In genomic region chr17:24537536-24537935, GRCm38 (mm10) we compare ENCODE assay signal across 12 mouse cellular contexts. TPM values are rescaled to one million over a fixed set of nuclear protein-coding genes. Genes with fewer than 3 reads are reported as not detected.
DNase-seq lines count a peak whose midpoint lies in the region; ATAC-seq and TF ChIP-seq lines count a peak whose summit lies in the region.
"Had no signal": no experiment of that assay in that cellular context is flagged by ENCODE, and none has a peak within 500 bp of the region (broad histone marks: within the 10 kb centered on the region; RNA-seq: fewer than 3 reads in every experiment).

No protein-coding gene starts in this region.

- no peak for TF ChIP-seq EP300 in MEL (IDR thresholded peaks at IDR 0.05; ENCODE audit: low read depth in 1 of 2, low read length in 2 of 2)

- no peak for TF ChIP-seq RAD21 in MEL (IDR thresholded peaks at IDR 0.05; ENCODE audit: low read depth, low read length)

- no peaks in the 10 kb centered on the region for H3K79me2 ChIP-seq in MEL (ENCODE audit: control insufficient read depth, insufficient read depth, low read length, poor library complexity)

- peak; percentile 43 for DNase-seq in layer of hippocampus, adult 9-11 months
- no peak for DNase-seq in layer of hippocampus, postnatal 25 days (ENCODE audit: extremely low spot score in 1 of 2, low spot score in 1 of 2)
- DNase-seq in MEL (ENCODE audit: low read depth, low spot score): no peak
- no peak for DNase-seq in embryonic facial prominence, embryonic 14.5 days (ENCODE audit: low spot score)
- DNase-seq in thymus, postnatal 14 days: no peak
- DNase-seq in adrenal gland, postnatal 36 days: no peak
- DNase-seq: adrenal gland, postnatal 10 days; retina, postnatal 1 day; thymus, postnatal 36 days had no signal

- H3K4me1 ChIP-seq in MEL (ENCODE audit: control insufficient read depth in 1 of 2, insufficient read depth in 2 of 2, low read length in 2 of 2): no peaks in the 10 kb centered on the region
- peaks cover 6% of the 10 kb centered on the region for H3K4me1 ChIP-seq in embryonic facial prominence, embryonic 14.5 days (ENCODE audit: control insufficient read depth, insufficient read depth, low read length)
- H3K4me1 ChIP-seq in limb, embryonic 13.5 days: peaks cover 30% of the 10 kb centered on the region
- peaks cover 16% of the 10 kb centered on the region for H3K4me1 ChIP-seq in kidney, embryonic 15.5 days

- no peaks in the 10 kb centered on the region for H3K9me3 ChIP-seq in MEL (replicated peaks; ENCODE audit: insufficient read depth, low read length)
- H3K9me3 ChIP-seq in embryonic facial prominence, embryonic 14.5 days (ENCODE audit: control insufficient read depth, low read length): no peaks in the 10 kb centered on the region
- H3K9me3 ChIP-seq in limb, embryonic 13.5 days: no peaks in the 10 kb centered on the region
- H3K9me3 ChIP-seq in kidney, embryonic 15.5 days (replicated peaks): no peaks in the 10 kb centered on the region

- 38% methylated on average over 3 of the region's 3 CpGs for WGBS in embryonic facial prominence, embryonic 14.5 days
- 33% methylated on average over 3 of the region's 3 CpGs for WGBS in limb, embryonic 13.5 days
- whole genome bisulfite sequencing in kidney, embryonic 15.5 days: 37% methylated on average over 3 of the region's 3 CpGs

- TF ChIP-seq CTCF in MEL (IDR thresholded peaks at IDR 0.05 in 2 of 3, conservative IDR thresholded peaks at IDR 0.05 in 1 of 3; ENCODE audit: control insufficient read depth in 1 of 3, insufficient read depth in 1 of 3, low read depth in 2 of 3, low read length in 3 of 3, poor library complexity in 1 of 3, severe bottlenecking in 1 of 3): no peak

- ATAC-seq in embryonic facial prominence, embryonic 14.5 days (ENCODE audit: low read depth): no peak
- ATAC-seq in limb, embryonic 13.5 days (ENCODE audit: low FRiP score, low read depth): no peak
- ATAC-seq in kidney, embryonic 15.5 days (replicated peaks; ENCODE audit: low FRiP score): no peak
- ATAC-seq: intestine, embryonic 16.5 days had no signal

- no peak overlapping the region for H3K27ac ChIP-seq in MEL (ENCODE audit: control insufficient read depth, low read depth, low read length)
- H3K27ac ChIP-seq in embryonic facial prominence, embryonic 14.5 days (replicated peaks; ENCODE audit: low read depth, low read length): peak overlapping the region; percentile 44; the same call in 1 of the 2 replicates
- peak overlapping the region; percentile 67 for H3K27ac ChIP-seq in limb, embryonic 13.5 days
- no peak overlapping the region for H3K27ac ChIP-seq in kidney, embryonic 15.5 days

- H3K4me2 ChIP-seq in embryonic facial prominence, embryonic 14.5 days (ENCODE audit: low read depth, low read length): no peak overlapping the region
- H3K4me2 ChIP-seq in limb, embryonic 13.5 days (replicated peaks): no peak overlapping the region
- H3K4me2 ChIP-seq in kidney, embryonic 15.5 days: no peak overlapping the region

- H3K4me3 ChIP-seq in MEL (ENCODE audit: control insufficient read depth in 1 of 2, insufficient read depth in 1 of 2, low read depth in 2 of 2, low read length in 2 of 2): no peak overlapping the region
- no peak overlapping the region for H3K4me3 ChIP-seq in embryonic facial prominence, embryonic 14.5 days (ENCODE audit: low read depth, low read length)
- no peak overlapping the region for H3K4me3 ChIP-seq in limb, embryonic 13.5 days
- H3K4me3 ChIP-seq in kidney, embryonic 15.5 days (replicated peaks): no peak overlapping the region

- H3K9ac ChIP-seq in MEL (ENCODE audit: control insufficient read depth, low read depth, low read length, poor library complexity, severe bottlenecking): no peak overlapping the region
- H3K9ac ChIP-seq in embryonic facial prominence, embryonic 14.5 days (ENCODE audit: low read depth, low read length): 0 out of 2 replicates have a peak overlapping the region, but pooled peaks have one; percentile 40
- H3K9ac ChIP-seq in limb, embryonic 13.5 days: peak overlapping the region; percentile 4; the same call in 1 of the 2 replicates
- H3K9ac ChIP-seq in kidney, embryonic 15.5 days: no peak overlapping the region

- no peaks in the 10 kb centered on the region for H3K27me3 ChIP-seq in MEL (ENCODE audit: control insufficient read depth in 1 of 2, insufficient read depth in 2 of 2, low read length in 2 of 2)
- no peaks in the 10 kb centered on the region for H3K27me3 ChIP-seq in embryonic facial prominence, embryonic 14.5 days (replicated peaks; ENCODE audit: control insufficient read depth, insufficient read depth, low read length)
- H3K27me3 ChIP-seq in limb, embryonic 13.5 days: no peaks in the 10 kb centered on the region
- no peaks in the 10 kb centered on the region for H3K27me3 ChIP-seq in kidney, embryonic 15.5 days

- no peak for TF ChIP-seq POLR2A in MEL (IDR thresholded peaks at IDR 0.05; ENCODE audit: control insufficient read depth in 1 of 2, insufficient read depth in 1 of 2, low read depth in 1 of 2, low read length in 2 of 2, poor library complexity in 1 of 2)

- H3K36me3 ChIP-seq in MEL (ENCODE audit: control insufficient read depth in 1 of 2, insufficient read depth in 2 of 2, low read length in 2 of 2): no peaks in the 10 kb centered on the region
- no peaks in the 10 kb centered on the region for H3K36me3 ChIP-seq in embryonic facial prominence, embryonic 14.5 days (ENCODE audit: control insufficient read depth, insufficient read depth, low read length)
- H3K36me3 ChIP-seq in limb, embryonic 13.5 days: no peaks in the 10 kb centered on the region
- H3K36me3 ChIP-seq in kidney, embryonic 15.5 days: no peaks in the 10 kb centered on the region

TF ChIP-seq in MEL, 35 proteins besides CTCF, POLR2A, EP300 and RAD21:
- no peak for TF ChIP-seq POLR2AphosphoS2 (IDR thresholded peaks at IDR 0.05; ENCODE audit: low read length)
- peak; percentile 88; the same call in 1 of the 2 replicates for TF ChIP-seq JUND (IDR thresholded peaks at IDR 0.05; ENCODE audit: low read depth, low read length)

RNA-seq across cellular contexts. Expression of gene Rab26, which starts 3.5 kb away (rescaled TPM):
- total RNA-seq in layer of hippocampus, postnatal 25 days (2021): 10 to 100 TPM; 65.1 to 72.1 TPM
- total RNA-seq in MEL (2012; rRNA removed): 0.89 and 1.0 TPM in 2 replicates
- 1 to 10 TPM in 1 of 2 experiments, not detected in 1; 1.1 TPM for polyA plus RNA-seq in MEL (2012; ENCODE audit: insufficient read depth in 1 of 2, insufficient read length in 2 of 2, low read depth in 1 of 2, low replicate concordance in 2 of 2, missing spikeins in 1 of 2)
- 2.8 and 2.9 TPM in 2 replicates for polyA plus RNA-seq in embryonic facial prominence, embryonic 14.5 days (2014; fragmentation: Nextera tagmentation; extraction: Ambion mirVana)
- 3.4 TPM in 2 replicates for polyA plus RNA-seq in limb, embryonic 13.5 days (2015; fragmentation: Nextera tagmentation; extraction: Ambion mirVana)
- 2.8 TPM in 2 replicates for polyA plus RNA-seq in kidney, embryonic 15.5 days (2015; fragmentation: Nextera tagmentation; extraction: Ambion mirVana)
- 1 to 10 TPM in 1 of 2 experiments, under 1 TPM in 1; 0.70 to 1.3 TPM for total RNA-seq in adrenal gland, postnatal 36 days (2021)

RNA-seq across cellular contexts. Expression of gene Traf7, which starts 9.8 kb away (rescaled TPM):
- 10 to 100 TPM; 69.9 to 88.9 TPM for total RNA-seq in layer of hippocampus, postnatal 25 days (2021)
- total RNA-seq in MEL (2012; rRNA removed): 118 and 121 TPM in 2 replicates
- 100 to 1,000 TPM in 1 of 2 experiments, not detected in 1; 261 TPM for polyA plus RNA-seq in MEL (2012; ENCODE audit: insufficient read depth in 1 of 2, insufficient read length in 2 of 2, low read depth in 1 of 2, low replicate concordance in 2 of 2, missing spikeins in 1 of 2)
- polyA plus RNA-seq in embryonic facial prominence, embryonic 14.5 days (2014; fragmentation: Nextera tagmentation; extraction: Ambion mirVana): 78.9 and 86.3 TPM in 2 replicates
- 96.2 and 103 TPM in 2 replicates for polyA plus RNA-seq in limb, embryonic 13.5 days (2015; fragmentation: Nextera tagmentation; extraction: Ambion mirVana)
- polyA plus RNA-seq in kidney, embryonic 15.5 days (2015; fragmentation: Nextera tagmentation; extraction: Ambion mirVana): 85.8 and 96.1 TPM in 2 replicates
- 100 to 1,000 TPM in 1 of 2 experiments, 10 to 100 TPM in 1; 94.7 to 118 TPM for total RNA-seq in adrenal gland, postnatal 36 days (2021)

RNA-seq across cellular contexts. Expression of gene Pkd1, which starts 12.1 kb away (rescaled TPM):
- total RNA-seq in layer of hippocampus, postnatal 25 days (2021): 10 to 100 TPM; 68.9 to 89.9 TPM
- 10.3 and 10.6 TPM in 2 replicates for total RNA-seq in MEL (2012; rRNA removed)
- 10 to 100 TPM in 1 of 2 experiments, not detected in 1; 10.7 TPM for polyA plus RNA-seq in MEL (2012; ENCODE audit: insufficient read depth in 1 of 2, insufficient read length in 2 of 2, low read depth in 1 of 2, low replicate concordance in 2 of 2, missing spikeins in 1 of 2)
- polyA plus RNA-seq in embryonic facial prominence, embryonic 14.5 days (2014; fragmentation: Nextera tagmentation; extraction: Ambion mirVana): 37.9 and 40.1 TPM in 2 replicates
- polyA plus RNA-seq in limb, embryonic 13.5 days (2015; fragmentation: Nextera tagmentation; extraction: Ambion mirVana): 22.3 and 36.6 TPM in 2 replicates
- 21.3 and 21.9 TPM in 2 replicates for polyA plus RNA-seq in kidney, embryonic 15.5 days (2015; fragmentation: Nextera tagmentation; extraction: Ambion mirVana)
- total RNA-seq in adrenal gland, postnatal 36 days (2021): 10 to 100 TPM; 46.9 to 49.1 TPM

RNA-seq across cellular contexts. Expression of gene Caskin1, which starts 49.1 kb away (rescaled TPM):
- total RNA-seq in layer of hippocampus, postnatal 25 days (2021): 100 to 1,000 TPM; 143 to 165 TPM
- 0.04 and 0.07 TPM in 2 replicates for total RNA-seq in MEL (2012; rRNA removed)
- polyA plus RNA-seq in MEL (2012; ENCODE audit: insufficient read depth in 1 of 2, insufficient read length in 2 of 2, low read depth in 1 of 2, low replicate concordance in 2 of 2, missing spikeins in 1 of 2): under 1 TPM in 1 of 2 experiments, not detected in 1; 0.38 TPM
- polyA plus RNA-seq in embryonic facial prominence, embryonic 14.5 days (2014; fragmentation: Nextera tagmentation; extraction: Ambion mirVana): 2.9 and 3.7 TPM in 2 replicates
- polyA plus RNA-seq in limb, embryonic 13.5 days (2015; fragmentation: Nextera tagmentation; extraction: Ambion mirVana): 5.0 and 5.2 TPM in 2 replicates
- 1.8 and 2.3 TPM in 2 replicates for polyA plus RNA-seq in kidney, embryonic 15.5 days (2015; fragmentation: Nextera tagmentation; extraction: Ambion mirVana)
- 10 to 100 TPM; 14.7 to 25.7 TPM for total RNA-seq in adrenal gland, postnatal 36 days (2021)

RNA-seq across cellular contexts. Expression of gene Mlst8, which starts 58.7 kb away (rescaled TPM):
- 10 to 100 TPM; 38.1 to 40.1 TPM for total RNA-seq in layer of hippocampus, postnatal 25 days (2021)
- 28.5 and 35.4 TPM in 2 replicates for total RNA-seq in MEL (2012; rRNA removed)
- 10 to 100 TPM in 1 of 2 experiments, not detected in 1; 57.3 TPM for polyA plus RNA-seq in MEL (2012; ENCODE audit: insufficient read depth in 1 of 2, insufficient read length in 2 of 2, low read depth in 1 of 2, low replicate concordance in 2 of 2, missing spikeins in 1 of 2)
- polyA plus RNA-seq in embryonic facial prominence, embryonic 14.5 days (2014; fragmentation: Nextera tagmentation; extraction: Ambion mirVana): 21.7 and 23.7 TPM in 2 replicates
- polyA plus RNA-seq in limb, embryonic 13.5 days (2015; fragmentation: Nextera tagmentation; extraction: Ambion mirVana): 33.1 and 35.6 TPM in 2 replicates
- polyA plus RNA-seq in kidney, embryonic 15.5 days (2015; fragmentation: Nextera tagmentation; extraction: Ambion mirVana): 29.0 and 36.1 TPM in 2 replicates
- total RNA-seq in adrenal gland, postnatal 36 days (2021): 10 to 100 TPM; 22.8 to 24.3 TPM

Comparison
In these comparisons a context has a peak if more than half of its experiments do, and no peak if none do; other contexts are left out.
1. H3K27ac ChIP-seq: peak in embryonic facial prominence, embryonic 14.5 days (single experiment) and limb, embryonic 13.5 days (single experiment); none in MEL (single experiment) and kidney, embryonic 15.5 days (single experiment).
2. H3K9ac ChIP-seq: peak in embryonic facial prominence, embryonic 14.5 days (single experiment) and limb, embryonic 13.5 days (single experiment); none in MEL (single experiment) and kidney, embryonic 15.5 days (single experiment).